Mouse (Mus musculus) right cerebral cortex, postnatal 14 days (tissue): ENCODE results near the gene Spon1.

Experiments
- DNase-seq: peaks from one replicate; pipeline ENCODE4 v3.0.0; 2022

Gene Spon1

DNA sequence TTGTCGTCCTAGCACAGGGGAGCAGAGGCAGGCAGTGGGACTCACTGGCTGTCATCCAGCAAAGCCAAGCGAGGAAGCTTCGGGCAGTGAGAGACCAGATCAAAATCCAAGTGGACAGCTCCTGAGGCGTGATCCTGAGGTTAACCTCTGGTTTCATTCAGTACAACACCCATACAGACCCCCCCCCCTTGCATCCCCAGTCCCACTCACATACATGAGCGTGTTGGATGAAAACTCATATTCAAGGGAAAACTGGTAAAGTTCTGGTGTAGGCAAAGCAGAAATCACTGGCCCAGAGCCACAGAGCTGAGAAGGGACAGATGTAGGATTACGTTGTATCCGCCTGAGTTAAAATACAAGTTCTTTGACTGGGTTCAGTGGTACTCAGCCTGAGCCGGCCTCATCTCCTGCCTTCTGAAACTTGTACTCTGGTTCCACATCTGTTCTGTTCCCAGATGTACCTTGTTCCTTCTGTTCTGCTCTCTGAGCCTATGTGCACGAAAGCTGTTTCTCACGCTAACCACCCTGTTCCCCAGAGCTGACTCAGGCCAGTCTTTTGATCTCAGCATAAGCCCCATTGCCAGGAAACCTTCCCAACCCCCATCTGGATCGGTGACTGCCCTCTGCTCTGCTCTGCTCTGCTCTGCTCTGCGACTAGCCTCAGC is 143.5 kb downstream of the Spon1 start:
- peak; percentile 41 for DNase-seq

DNA sequence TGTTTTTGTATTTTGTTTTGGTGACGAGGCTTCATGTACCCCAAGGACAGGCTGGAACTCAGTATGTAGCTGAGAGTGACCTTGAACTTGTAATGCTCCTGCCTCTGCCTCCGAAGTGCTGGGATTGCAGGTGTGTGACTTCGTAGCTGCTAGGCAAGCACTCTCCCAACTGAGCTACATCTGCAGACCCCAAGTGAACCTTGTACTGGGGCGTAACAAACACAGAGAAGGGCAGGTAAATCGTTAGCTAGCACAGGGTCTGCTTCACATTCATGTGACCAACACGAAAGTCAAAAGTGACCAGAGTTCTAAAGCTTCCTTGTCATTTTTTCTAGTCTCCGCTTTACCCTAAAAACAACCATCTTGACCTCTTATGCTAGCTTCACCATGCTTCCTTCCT is 145.1 kb downstream of the Spon1 start:
- DNase-seq: no peak

DNA sequence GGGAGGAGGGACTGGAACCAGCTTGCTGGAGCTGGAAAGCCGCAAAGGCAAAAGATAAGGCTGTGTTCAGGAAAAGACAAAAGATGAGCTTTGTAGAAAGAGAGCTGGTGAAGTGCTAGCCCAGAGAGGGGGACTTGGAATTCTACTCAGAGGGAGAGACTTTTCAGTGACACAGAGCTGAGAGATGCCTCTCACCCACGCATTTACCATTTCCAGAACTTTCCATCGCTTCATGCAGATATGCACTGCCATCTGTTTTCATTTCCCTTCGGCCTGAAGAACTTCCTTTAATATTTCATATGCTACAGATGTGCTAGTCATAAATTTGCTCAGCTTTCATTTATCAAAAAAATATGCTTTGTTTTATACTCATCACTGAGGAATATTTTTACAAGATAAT is 150.1 kb downstream of the Spon1 start:
- no peak for DNase-seq

DNA sequence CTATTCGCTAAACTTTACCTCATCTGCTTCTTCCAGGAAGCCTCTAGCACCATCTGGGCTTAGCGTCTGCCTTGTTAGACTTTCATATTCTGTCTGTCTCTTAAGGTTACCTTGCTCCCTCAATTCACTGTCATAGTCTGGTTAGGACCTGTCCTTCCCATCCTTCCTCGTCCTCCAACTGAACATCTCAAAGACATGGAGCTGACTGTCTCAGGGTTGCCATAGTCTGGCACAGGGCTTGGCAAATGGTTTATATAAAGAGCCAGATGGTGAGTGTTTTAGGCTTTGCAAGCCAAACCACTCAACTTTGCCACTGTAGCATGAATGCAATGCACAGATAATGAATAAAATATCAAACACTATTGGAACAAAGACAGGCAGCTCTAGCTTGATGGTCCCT is 153.1 kb downstream of the Spon1 start:
- DNase-seq: no peak

DNA sequence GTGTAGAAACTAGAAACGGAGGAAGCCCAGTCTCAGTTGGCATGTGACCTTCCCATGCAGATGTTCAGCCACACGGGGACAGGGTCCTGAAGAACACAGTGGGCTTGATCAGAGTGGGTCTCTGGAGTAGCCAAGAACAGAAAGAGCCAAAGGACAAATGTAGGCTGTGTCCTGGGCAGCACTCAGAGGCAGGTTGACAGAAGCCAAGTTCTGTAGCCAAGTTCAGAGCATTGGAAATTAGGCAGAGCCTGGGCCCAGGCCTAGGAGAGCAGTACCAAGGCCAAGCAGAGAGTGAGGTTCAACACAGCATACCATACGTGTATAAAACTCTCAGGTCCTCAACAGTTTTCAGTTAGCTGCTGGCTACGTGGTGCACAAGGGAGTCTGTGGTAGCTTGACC is 153.7 kb downstream of the Spon1 start:
- DNase-seq: no peak

DNA sequence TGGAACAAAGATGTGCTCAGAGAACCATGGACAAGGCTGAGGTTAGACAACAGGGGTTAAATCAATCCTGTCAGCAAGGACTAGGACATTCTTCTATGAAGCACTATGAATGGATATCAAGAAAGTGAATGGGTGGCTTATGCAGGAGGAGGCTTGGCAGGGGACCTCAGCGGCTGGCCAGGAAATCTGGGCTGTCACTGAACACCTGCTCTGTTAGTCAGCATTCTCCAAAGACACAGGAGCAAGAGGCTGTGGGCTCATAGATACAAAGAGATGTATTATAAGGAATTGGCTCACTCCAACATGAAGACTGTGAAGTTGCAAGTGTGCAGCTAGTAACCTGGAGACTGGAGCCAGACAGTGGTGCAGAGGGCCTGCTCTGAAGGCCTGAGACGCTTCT is 154.3 kb downstream of the Spon1 start:
- no peak for DNase-seq

DNA sequence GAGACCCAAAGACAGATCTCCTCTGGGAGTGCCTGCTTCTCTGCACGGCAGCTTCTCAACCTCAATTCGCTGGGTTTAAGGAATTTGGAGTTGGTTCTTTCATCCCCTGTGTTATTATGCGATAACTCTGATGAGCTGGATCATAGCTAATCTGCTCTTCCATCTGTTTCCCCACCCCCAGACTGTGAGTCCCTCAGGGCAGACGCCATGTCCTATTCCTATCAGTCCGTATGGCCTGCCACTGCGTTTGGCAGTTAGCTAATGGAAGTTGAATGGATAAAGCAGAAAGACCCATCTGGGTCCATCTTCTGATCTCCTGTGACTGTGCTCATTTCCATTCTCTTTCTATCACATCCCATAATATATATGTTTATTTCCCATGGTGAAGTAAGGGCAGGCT is 158.8 kb downstream of the Spon1 start:
- no peak for DNase-seq

DNA sequence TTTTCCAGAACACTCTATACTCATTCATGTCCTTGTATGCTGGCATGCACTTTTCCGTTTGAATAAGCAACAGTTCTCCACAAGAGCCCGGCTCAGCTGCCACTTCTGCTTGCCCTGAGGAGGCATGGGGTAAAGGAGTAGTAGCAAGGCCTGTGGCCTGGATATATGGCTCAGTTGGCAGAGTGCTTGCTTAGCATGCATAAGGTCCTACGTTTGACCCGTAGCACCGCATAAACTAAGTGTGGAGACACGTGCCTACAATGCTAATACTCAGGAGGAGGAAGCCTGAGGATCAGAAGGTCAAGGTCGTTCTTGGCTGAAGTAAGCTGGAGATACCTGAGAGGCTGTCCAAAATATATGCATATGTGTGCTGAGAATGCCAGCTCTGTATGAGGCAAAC is 185.1 kb downstream of the Spon1 start:
- no peak for DNase-seq

DNA sequence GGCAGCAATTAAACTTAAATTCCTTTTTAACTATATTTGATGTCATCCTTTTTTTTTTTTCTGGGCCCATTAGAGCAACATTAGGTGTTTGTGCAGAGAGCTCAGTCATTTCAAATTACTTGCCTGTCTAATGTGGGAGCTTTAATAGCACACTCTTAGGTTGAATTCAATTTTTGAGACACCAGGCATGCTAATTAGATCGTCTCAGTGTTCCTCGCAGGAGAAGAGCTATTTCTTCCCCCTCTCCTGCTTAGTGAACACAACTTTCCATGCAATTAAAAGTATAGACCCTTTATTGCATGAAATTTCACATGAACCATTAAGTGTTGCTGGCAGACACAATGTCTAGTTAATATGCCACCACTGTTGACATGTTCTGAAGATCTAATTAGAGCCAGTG is 189.6 kb downstream of the Spon1 start:
- no peak for DNase-seq

DNA sequence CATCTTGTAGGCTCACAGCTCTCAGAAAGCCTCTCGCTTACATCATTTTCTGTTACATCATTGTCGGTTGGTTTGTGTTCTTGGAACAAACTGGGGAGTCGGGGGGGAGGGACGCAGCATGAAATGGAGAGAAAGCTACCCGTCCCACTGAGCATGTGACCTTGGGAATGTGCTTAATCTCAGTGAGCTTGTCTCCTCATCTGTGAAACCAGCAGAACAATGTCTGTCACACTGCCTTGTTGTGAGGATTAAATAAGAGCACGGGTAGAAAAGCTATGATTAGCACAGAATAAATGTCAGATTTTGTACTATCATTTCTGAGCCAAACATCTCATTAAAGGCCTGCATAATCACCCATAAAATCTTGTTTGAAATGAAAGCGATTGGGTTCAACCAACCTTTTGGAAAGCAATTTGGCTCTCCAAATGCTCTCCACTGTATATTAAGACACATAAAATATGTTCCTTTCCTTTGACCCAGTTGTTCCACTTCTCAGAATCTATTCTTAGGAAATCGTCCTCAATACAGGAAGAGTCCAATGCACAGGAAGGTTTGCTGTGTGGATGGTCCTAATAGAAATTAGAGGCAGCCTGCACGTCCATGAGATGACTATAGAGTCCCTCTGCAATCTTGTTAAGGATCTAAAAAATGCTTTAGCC is 195.2 kb downstream of the Spon1 start:
- DNase-seq: no peak

DNA sequence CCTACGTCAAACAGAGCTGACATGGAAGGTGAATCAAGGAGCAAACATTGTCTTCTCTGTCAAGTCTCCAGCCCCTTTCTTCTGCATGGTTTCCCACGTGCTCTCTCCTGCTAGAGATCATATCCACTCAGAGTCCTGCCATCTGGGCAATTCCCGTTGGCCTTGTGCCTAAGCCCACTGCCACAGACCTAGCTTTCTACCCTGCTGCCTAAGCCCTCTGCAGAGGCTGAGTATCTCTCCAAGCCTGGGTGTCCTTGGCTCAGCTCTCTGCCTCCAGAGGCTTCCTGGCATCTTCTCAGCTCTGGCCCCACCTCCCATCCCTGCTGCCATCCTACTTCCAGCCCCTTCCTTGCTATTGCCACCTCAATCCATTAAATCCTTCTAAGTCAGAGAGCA is 195.7 kb downstream of the Spon1 start:
- peak; percentile 25 for DNase-seq

DNA sequence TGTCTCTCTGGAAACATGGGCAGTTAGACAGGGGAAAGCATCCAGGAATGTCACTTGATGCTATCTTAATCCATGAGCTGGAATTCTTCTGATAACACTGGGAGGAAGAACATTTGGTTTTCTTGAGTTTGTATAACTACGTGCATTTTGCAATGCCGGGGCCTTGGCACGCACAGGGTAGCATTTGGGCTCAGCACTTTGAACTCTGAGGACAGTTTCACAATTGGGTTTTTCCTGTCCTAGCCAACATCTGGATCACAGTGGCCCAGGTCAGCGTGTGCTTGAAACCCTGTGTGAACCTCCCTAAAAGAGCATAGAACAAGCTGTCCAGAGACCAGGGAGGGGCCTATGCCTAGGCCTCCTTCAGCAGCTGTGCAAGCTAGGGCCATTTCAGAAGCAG is 196.3 kb downstream of the Spon1 start:
- no peak for DNase-seq

DNA sequence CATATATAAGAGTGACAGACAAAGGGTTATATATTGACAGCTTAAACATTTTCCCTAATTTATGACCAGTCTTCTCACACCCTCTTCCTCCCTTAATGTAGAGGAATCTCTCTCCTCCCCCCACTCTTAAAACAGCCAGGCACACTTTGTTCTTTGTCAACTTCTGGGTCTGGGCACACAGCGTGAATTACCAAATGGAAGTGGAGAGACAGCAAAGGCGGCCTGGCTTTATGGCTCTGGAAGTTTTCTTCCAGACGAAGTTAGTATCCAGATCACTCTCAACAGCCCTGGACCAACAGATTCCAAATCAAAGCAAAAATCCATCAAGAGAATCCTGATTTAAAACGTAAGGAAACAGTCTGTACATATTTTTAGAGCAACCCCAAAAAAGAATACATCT is 198.0 kb downstream of the Spon1 start:
- no peak for DNase-seq

DNA sequence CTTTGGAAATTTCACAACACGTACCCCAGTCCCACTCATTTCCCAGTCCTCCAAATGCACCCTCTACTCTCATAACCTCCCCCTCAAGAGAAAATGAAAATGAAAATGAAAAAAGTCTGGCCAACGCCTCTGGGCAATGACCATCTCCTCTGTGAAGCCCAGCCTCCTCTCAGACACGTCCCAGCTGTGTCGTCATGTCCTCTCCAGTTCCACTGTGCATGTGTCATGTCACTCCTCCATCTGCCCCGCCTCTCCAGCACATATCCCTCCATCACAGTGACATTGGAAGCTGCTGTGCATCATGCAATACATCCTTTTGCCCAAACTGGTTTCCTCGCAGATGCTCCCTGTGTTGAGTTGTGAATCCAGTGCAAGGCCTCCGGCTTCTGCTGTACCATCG is 199.8 kb downstream of the Spon1 start:
- DNase-seq: no peak

DNA sequence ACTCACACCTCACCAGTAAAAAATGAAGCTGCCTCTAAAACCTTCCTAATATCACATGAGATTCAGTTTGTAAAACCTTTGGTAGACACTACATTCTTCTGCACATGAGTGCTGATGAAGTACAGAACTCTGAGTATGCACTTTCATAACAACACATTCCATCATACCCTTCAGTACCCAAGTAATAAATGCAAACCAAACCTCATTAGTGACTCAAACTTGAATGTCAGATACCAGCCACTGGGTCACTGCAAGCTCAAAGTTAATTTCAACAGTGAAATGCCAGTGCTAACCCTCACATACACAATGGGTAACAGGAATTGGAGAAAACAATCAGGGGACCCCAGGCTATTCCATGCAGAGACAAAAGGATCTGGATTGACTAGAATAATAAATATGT is 203.4 kb downstream of the Spon1 start:
- DNase-seq: no peak

DNA sequence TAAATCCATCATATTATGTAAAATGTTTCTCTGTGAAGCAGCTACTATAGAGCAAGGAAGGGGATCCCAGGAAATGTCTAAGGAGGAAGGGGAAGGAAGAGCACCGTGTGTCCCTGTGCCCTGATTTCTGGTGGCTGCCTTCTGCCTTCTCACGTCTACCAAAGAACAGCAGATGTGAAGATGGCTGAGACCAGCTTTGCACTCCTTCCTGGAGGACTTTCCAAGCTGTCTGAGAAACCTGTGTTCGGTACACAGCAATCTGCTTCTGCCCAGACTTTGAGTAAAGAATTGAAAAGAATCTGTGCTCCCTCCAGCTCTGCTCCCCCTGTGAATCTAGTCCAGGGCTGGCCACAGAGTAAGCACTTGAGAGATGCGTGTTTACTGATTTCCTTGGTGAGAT is 206.7 kb downstream of the Spon1 start:
- DNase-seq: no peak

DNA sequence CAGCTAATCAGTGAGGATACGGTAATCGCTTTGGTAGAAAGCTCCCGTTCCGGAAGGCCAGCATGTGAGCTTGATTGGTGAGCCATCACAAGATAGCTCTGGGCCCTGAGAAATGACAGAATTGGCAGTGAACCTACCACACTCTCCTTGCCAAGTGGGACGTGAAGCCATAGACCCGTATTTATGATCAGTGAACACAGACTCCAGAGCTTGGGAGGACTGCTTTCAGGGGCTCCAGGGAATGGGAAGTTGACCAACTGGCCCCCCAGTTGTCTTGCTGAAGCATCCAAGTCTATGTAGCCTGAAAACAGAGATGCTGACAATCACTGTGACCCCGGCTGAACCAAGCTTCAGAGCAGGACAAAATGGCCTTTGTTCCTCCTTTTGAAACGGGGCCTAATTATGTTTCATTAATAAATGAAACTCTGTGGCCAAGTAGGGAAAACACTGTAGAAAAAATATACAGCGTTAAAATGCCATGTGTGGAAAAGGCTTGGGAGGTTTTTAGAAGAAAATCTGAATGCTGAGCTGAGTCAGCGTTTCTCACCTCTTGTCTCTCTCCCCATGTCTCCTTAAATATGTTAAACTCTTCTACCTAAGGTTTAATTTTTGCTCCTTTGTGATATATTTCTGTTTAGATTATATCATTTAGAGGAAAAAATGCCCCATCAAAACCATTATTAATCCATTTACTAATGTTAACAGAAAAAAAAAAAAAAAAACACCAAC is 220.8 kb downstream of the Spon1 start:
- DNase-seq: no peak

DNA sequence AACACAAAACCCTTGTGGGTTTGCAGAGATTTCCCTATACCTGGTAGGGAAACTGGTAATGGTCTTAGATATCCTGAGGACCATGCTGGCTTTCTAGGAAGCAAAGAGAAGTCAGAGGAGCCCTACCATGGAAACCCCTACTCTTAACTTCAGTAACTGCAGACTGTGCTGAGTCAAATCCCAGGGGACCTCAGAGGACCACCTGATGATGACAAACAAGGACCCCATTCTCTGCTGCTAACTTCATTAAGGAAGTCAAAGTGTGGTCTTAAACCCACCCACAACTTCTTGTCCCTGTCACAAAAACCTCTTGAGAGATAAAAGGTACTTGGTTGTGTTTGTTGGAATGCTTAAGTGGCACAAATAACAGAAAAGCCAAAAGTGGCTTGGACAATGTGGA is 222.4 kb downstream of the Spon1 start:
- no peak for DNase-seq

DNA sequence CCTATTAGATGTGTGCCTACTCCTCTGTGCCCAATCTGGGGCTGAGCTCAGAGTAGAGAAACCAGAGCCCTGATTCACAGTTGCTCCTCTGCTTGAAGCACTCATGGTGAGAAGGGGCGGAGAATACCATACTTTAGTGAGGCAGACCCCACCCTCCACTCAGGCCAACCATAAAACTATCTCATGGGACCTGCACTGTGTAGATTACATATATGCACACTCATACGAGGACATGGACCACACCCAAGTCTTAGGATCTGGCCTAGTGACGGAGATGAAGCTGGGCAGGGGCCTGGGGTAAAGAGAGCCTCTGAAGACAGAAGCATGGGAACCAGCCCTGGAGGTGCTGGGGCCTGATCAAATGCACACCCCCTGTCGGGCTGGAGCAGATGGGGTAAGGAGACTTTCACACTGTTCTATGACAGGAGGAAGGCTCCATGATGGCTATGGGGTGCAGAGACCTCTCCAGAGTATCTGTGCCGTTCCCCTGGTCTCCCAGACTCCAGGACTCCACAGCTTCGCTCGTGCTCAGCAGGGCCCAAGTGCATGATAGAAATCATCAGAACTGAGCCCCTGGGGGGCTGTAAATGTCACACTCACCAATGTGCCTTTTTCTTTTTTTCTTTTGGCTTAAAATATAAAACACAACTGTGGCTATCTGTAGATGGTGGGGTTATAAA is 232.0 kb downstream of the Spon1 start:
- no peak for DNase-seq

DNA sequence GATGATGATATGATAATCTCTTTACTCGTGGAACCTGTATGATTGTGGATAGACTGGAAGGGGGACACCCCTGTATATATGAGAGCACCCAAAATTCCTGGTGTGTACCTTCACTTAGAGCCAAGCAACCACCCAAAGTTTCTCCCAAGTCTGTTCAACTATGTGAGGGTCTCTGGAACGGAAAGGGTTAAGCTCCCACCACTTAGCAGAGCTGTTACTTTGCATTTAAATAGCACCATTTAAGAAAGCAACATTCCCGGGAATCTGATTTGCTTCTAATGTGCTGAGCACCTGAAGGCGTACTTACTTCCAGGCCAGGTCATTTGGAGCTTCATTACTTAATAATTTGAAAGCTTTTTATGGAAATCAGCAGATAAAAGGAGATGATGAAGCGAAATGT is 238.4 kb downstream of the Spon1 start:
- DNase-seq: no peak

DNA sequence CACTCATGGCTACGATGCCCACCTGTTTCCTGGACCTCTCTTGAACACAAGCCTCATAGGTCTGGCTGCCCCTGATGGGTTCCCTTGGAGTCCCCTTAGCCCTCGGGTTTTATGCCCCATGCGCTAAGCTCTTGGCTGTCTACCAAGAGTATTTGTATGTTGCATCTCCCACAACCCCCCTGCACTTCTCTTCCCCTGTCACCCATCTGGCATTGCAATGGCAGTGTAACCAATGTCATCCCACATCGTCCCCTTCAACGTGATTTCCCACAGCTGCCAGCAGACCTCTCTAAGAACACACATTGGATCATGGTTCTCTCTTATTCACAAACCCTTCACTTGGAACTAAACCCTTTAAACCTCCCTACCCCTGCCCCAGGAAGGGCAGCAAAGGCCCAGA is 239.7 kb downstream of the Spon1 start:
- no peak for DNase-seq

DNA sequence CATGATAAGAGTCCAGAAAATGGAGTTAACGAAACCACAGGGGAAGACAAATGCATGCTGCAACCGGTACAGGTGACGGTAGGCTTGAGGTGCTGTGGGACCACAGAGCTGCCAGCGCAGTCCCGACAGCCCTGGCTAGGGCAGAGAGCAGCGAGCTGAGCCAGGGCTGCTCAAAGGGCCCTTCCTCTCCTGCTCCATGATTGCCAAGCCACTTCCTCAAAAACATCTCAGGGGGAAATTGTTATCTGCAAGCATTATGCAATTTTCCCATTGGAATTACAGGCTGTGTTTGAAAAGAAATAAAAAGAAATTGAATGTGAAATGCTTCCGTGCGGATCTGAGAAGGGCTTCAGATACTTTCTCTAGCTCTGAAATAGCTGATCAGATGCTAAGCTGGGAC is 240.7 kb downstream of the Spon1 start:
- DNase-seq: no peak

DNA sequence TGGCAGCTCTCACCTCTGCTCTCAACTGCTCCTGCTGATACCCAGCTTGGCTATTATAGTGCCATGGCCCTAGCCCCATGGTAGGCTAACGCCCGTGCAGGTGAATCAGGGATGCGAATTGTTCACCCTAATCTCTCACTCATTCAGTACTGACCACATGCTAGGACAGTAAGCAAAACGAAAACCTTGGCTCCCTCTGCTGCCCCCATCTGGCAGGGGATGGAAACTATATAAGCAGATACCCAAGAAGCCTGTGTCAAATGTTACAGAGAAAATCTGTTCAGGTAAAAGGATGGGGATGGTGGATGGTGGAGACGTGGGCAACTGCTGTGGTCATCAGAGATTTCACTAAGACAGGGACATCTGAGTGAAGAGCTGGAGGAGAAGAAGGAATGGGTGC is 241.8 kb downstream of the Spon1 start:
- peak; percentile 29 for DNase-seq
